Mouse (Mus musculus): Measurements from ENCODE around the gene Zfp715.
A peak's percentile ranks its signal among the peaks of the same experiment; 100 is the strongest.
"Not testable (repeated sequence)": the region's sequence is repeated elsewhere in the genome, so short reads cannot be mapped to it uniquely, and the experiment has no call there.

Gene Zfp715

GRCm38 (mm10) chr7:43313013-43313428 lies at the start of gene Zfp715:
Gene Zfp715, minus strand, starts transcription at chr7:43313294.
- DNase-seq (ENCODE audit: low spot score), result peak; percentile 94

- DNase-seq (ENCODE audit: low spot score), result no peak
These were observed 48.9 kb upstream of the Zfp715 start for GRCm38 (mm10) chr7:43362021-43362420.

- DNase-seq (ENCODE audit: low spot score), result no peak
These were observed 48.3 kb upstream of the Zfp715 start for GRCm38 (mm10) chr7:43361442-43361841.

- DNase-seq (ENCODE audit: low spot score), result no peak
These were observed 45.5 kb upstream of the Zfp715 start for GRCm38 (mm10) chr7:43358556-43358955.

- DNase-seq (ENCODE audit: low spot score), result peak; percentile 15
These were observed 42.1 kb upstream of the Zfp715 start for GRCm38 (mm10) chr7:43354893-43355835.

- DNase-seq (ENCODE audit: low spot score), result no peak
These were observed 40.7 kb upstream of the Zfp715 start for GRCm38 (mm10) chr7:43353758-43354157.

GRCm38 (mm10) chr7:43353118-43353517 lies 40.0 kb upstream of the Zfp715 start:
- peak; percentile 31 for DNase-seq (ENCODE audit: low spot score)

- DNase-seq (ENCODE audit: low spot score), result no peak
These were observed 38.1 kb upstream of the Zfp715 start, which contains the start of gene Siglecf for GRCm38 (mm10) chr7:43351154-43351553. Gene Siglecf, plus strand, starts transcription at chr7:43351341.

- not testable (repeated sequence) for DNase-seq (ENCODE audit: low spot score)
These were observed 36.5 kb upstream of the Zfp715 start for GRCm38 (mm10) chr7:43349623-43350022.

- DNase-seq (ENCODE audit: low spot score), result no peak
These were observed 33.5 kb upstream of the Zfp715 start for GRCm38 (mm10) chr7:43346571-43346970.

- DNase-seq (ENCODE audit: low spot score), result no peak
These were observed 33.1 kb upstream of the Zfp715 start for GRCm38 (mm10) chr7:43346148-43346547.

GRCm38 (mm10) chr7:43344491-43344890 lies 31.4 kb upstream of the Zfp715 start:
- DNase-seq (ENCODE audit: low spot score), result no peak

GRCm38 (mm10) chr7:43344020-43344419 lies 30.9 kb upstream of the Zfp715 start:
- no peak for DNase-seq (ENCODE audit: low spot score)

GRCm38 (mm10) chr7:43343191-43343590 lies 30.1 kb upstream of the Zfp715 start:
- DNase-seq (ENCODE audit: low spot score), result no peak

- DNase-seq (ENCODE audit: low spot score), result no peak
These were observed 27.7 kb upstream of the Zfp715 start for GRCm38 (mm10) chr7:43340771-43341170.

- no peak for DNase-seq (ENCODE audit: low spot score)
These were observed 20.8 kb upstream of the Zfp715 start for GRCm38 (mm10) chr7:43333899-43334298.

- DNase-seq (ENCODE audit: low spot score), result no peak
These were observed 20.1 kb upstream of the Zfp715 start for GRCm38 (mm10) chr7:43333203-43333602.

- DNase-seq (ENCODE audit: low spot score), result no peak
These were observed 15.0 kb upstream of the Zfp715 start for GRCm38 (mm10) chr7:43328101-43328500.

- DNase-seq (ENCODE audit: low spot score), result peak; percentile 50
These were observed 13.2 kb upstream of the Zfp715 start for GRCm38 (mm10) chr7:43326223-43326780.

- no peak for DNase-seq (ENCODE audit: low spot score)
These were observed 595 bp downstream of the Zfp715 start for GRCm38 (mm10) chr7:43312386-43313012.

- DNase-seq (ENCODE audit: low spot score), result no peak
These were observed 1.5 kb downstream of the Zfp715 start for GRCm38 (mm10) chr7:43311632-43312031.

GRCm38 (mm10) chr7:43309069-43309468 lies 4.0 kb downstream of the Zfp715 start:
- no peak for DNase-seq (ENCODE audit: low spot score)

- no peak for DNase-seq (ENCODE audit: low spot score)
These were observed 7.9 kb downstream of the Zfp715 start for GRCm38 (mm10) chr7:43305235-43305634.
